Mouse (Mus musculus) megakaryocyte, embryonic 14.5 days (primary cell): ENCODE data around the gene Dmc1.

Experiments used
- FLI1 ChIP-seq: IDR thresholded peaks from 2 replicates; pipeline ENCODE4 v1.6.1; 2012; ENCODE audit warnings: low read length, inconsistent platforms, mixed read lengths
- GATA1 ChIP-seq: IDR thresholded peaks from 3 replicates; pipeline ENCODE4 v1.6.1; 2012; ENCODE audit warnings: mixed read lengths, low read length, inconsistent platforms, borderline replicate concordance

- TF ChIP-seq GATA1, result no peak
- TF ChIP-seq FLI1, result no peak
Observed at GRCm38 (mm10) chr15:79619770-79620414, 15.0 kb upstream of the Dmc1 start.
